Mouse (Mus musculus) left cerebral cortex, postnatal 14 days (tissue): Measurements from ENCODE around the gene Sh3pxd2a. TPM values are rescaled to one million over a fixed set of nuclear protein-coding genes. Genes with fewer than 3 reads are reported as not detected.

Source experiments
- DNase-seq, 2 experiments: peaks; one replicate each; pipeline ENCODE4 v3.0.0; 2021 to 2022; ENCODE audit warnings: low spot score in 2 of 2, mixed read lengths in 1 of 2
- intact Hi-C: fragments of 180-260 bp; cut with DNase I; formaldehyde crosslinking; loops from one replicate; pipeline ENCODE4 v1.15.1; 2025
- total RNA-seq, 2 experiments: library from RNA; stranded (reverse); gene quantifications; 2 replicates each; pipeline ENCODE4 v1.2.3; 2021

Sh3pxd2a gene
- total RNA-seq, 2 experiments from 2014 or later = 30.9 TPM

GRCm38 (mm10) chr19:47460120-47460960 is 3.9 kb downstream of the Sh3pxd2a start:
- intact Hi-C loops = no loop called here
- DNase-seq = no peak

- DNase-seq = no peak
- intact Hi-C loops = no loop called here
Observed at GRCm38 (mm10) chr19:47459214-47459613, 5.0 kb downstream of the Sh3pxd2a start.

- DNase-seq = no peak
- intact Hi-C loops = no loop called here
Observed at GRCm38 (mm10) chr19:47458504-47459161, 5.6 kb downstream of the Sh3pxd2a start.

GRCm38 (mm10) chr19:47457711-47458503 is 6.3 kb downstream of the Sh3pxd2a start:
- intact Hi-C loops = no loop called here

GRCm38 (mm10) chr19:47456021-47456420 is 8.2 kb downstream of the Sh3pxd2a start:
- no peak for DNase-seq
- intact Hi-C loops = no loop called here

More at GRCm38 (mm10) chr19:47457711-47458503, 6.3 kb downstream of the Sh3pxd2a start:
- no peak for DNase-seq

GRCm38 (mm10) chr19:47455001-47455755 is 9.0 kb downstream of the Sh3pxd2a start:
- DNase-seq = no peak
- intact Hi-C loops = no loop called here

GRCm38 (mm10) chr19:47454167-47455000 is 9.8 kb downstream of the Sh3pxd2a start:
- peak; percentile 29 to 49 for DNase-seq
- intact Hi-C loops = no loop called here

GRCm38 (mm10) chr19:47453352-47453751 is 10.8 kb downstream of the Sh3pxd2a start:
- intact Hi-C loops = no loop called here
- DNase-seq = no peak

GRCm38 (mm10) chr19:47452682-47453081 is 11.5 kb downstream of the Sh3pxd2a start:
- no peak for DNase-seq
- intact Hi-C loops = no loop called here

- no peak for DNase-seq
- intact Hi-C loops = no loop called here
Observed at GRCm38 (mm10) chr19:47452211-47452610, 12.0 kb downstream of the Sh3pxd2a start.

GRCm38 (mm10) chr19:47451476-47452113 is 12.6 kb downstream of the Sh3pxd2a start:
- intact Hi-C loops = no loop called here
- DNase-seq = no peak

- intact Hi-C loops = no loop called here
- DNase-seq = no peak
Observed at GRCm38 (mm10) chr19:47450261-47451137, 13.7 kb downstream of the Sh3pxd2a start.

GRCm38 (mm10) chr19:47449513-47450227 is 14.5 kb downstream of the Sh3pxd2a start:
- DNase-seq = no peak
- intact Hi-C loops = no loop called here

- DNase-seq = no peak
- intact Hi-C loops = no loop called here
Observed at GRCm38 (mm10) chr19:47448618-47449151, 15.5 kb downstream of the Sh3pxd2a start.

- DNase-seq = peak; percentile 66 to 67
- intact Hi-C loops = no loop called here
Observed at GRCm38 (mm10) chr19:47446841-47447365, 17.3 kb downstream of the Sh3pxd2a start.

GRCm38 (mm10) chr19:47446130-47446529 is 18.1 kb downstream of the Sh3pxd2a start:
- intact Hi-C loops = no loop called here
- no peak for DNase-seq
